Mouse (Mus musculus) testis, adult 2 months (tissue): ENCODE results near the gene G0s2. TPM values are rescaled to one million over a fixed set of nuclear protein-coding genes. Genes with fewer than 3 reads are reported as not detected.

Experiments
- H3K27ac ChIP-seq: fragments of 200-500 bp; 2 replicates; pipeline ENCODE4 v1.5.1; 2012; ENCODE audit warnings: low read depth, low read length; ENCODE audit not compliant: control insufficient read depth, insufficient read depth
- H3K27me3 ChIP-seq: fragments of 200-500 bp; 2 replicates; pipeline ENCODE4 v1.6.1; 2012; ENCODE audit warnings: mild to moderate bottlenecking, low read length, moderate library complexity; ENCODE audit not compliant: control insufficient read depth, insufficient read depth
- H3K36me3 ChIP-seq: fragments of 200-500 bp; 2 replicates; pipeline ENCODE4 v1.6.1; 2012; ENCODE audit warnings: mild to moderate bottlenecking, low read length; ENCODE audit not compliant: control insufficient read depth, insufficient read depth
- H3K4me1 ChIP-seq: fragments of 200-500 bp; 2 replicates; pipeline ENCODE4 v1.6.1; 2012; ENCODE audit warnings: low read length; ENCODE audit not compliant: control insufficient read depth, insufficient read depth
- H3K4me3 ChIP-seq: fragments of 200-500 bp; 2 replicates; pipeline ENCODE4 v1.5.1; 2012; ENCODE audit warnings: low read depth, mild to moderate bottlenecking, low read length, moderate library complexity, mixed read lengths; ENCODE audit not compliant: control insufficient read depth
- CTCF ChIP-seq: fragments of 200-500 bp; IDR thresholded peaks from 2 replicates; pipeline ENCODE4 v1.5.1; 2012; ENCODE audit warnings: low read depth, mild to moderate bottlenecking, inconsistent platforms, low read length, moderate library complexity; ENCODE audit not compliant: control insufficient read depth, insufficient read depth, insufficient replicate concordance
- polyA plus RNA-seq: library from polyadenylated mRNA; depleted of rRNA; stranded (reverse); fragments of >200 nt; gene quantifications from 2 replicates; pipeline ENCODE4 v1.2.3, GENCODE M21; 2012; rRNA removed

The G0s2 gene
- polyA plus RNA-seq, 1 experiment = 8.5 TPM

DNA sequence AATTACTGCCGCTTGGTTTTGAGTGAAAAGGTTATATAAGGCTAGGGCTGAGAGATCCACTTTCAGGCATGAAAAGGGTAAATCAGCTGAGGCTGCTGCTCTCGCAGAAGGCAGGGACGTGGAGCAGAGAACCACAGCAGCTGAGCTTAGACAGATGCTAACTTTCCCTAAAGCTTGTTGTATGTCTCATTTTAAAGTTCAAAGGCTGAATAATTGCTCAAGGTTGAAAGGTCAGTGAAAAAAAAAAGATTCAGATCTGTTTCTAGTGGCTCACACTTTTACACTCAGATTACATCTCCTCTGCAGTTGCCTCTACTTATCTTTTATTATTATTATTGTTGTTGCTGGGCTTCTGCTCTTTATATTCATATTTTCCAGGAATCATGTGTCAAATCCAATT is 47.5 kb downstream of the G0s2 start:
- Histone ChIP-seq H3K27ac (no peak overlapping the region), H3K36me3 (no peaks in the 10 kb centered on the region), H3K27me3 (no peaks in the 10 kb centered on the region), H3K4me1 (no peaks in the 10 kb centered on the region), H3K4me3 (no peak overlapping the region)
- TF ChIP-seq CTCF = no peak

Other genes starting within 250 kb of the G0s2 start
- gene Syt14, start 237.4 kb downstream of the G0s2 start, polyA plus RNA-seq = 0.60 and 0.86 TPM in 2 replicates
- 9.2 and 9.5 TPM in 2 replicates for gene Diexf, start 142.9 kb downstream of the G0s2 start, polyA plus RNA-seq
- 17.5 and 23.5 TPM in 2 replicates for gene Irf6, start 120.1 kb downstream of the G0s2 start, polyA plus RNA-seq
- gene A130010J15Rik, start 105.2 kb downstream of the G0s2 start, polyA plus RNA-seq = 11.2 and 13.0 TPM in 2 replicates
- 0.19 TPM in 1 of 2 replicates, not detected in the other for gene Traf3ip3, start 71.5 kb downstream of the G0s2 start, polyA plus RNA-seq
- gene Lamb3, start 65.5 kb downstream of the G0s2 start, polyA plus RNA-seq = 4.2 and 4.8 TPM in 2 replicates
- gene Hsd11b1, start 9.1 kb downstream of the G0s2 start, polyA plus RNA-seq = 0.67 and 1.8 TPM in 2 replicates
- 5.4 and 6.5 TPM in 2 replicates for gene Camk1g, start 97.1 kb upstream of the G0s2 start, polyA plus RNA-seq